In the genomic region with DNA sequence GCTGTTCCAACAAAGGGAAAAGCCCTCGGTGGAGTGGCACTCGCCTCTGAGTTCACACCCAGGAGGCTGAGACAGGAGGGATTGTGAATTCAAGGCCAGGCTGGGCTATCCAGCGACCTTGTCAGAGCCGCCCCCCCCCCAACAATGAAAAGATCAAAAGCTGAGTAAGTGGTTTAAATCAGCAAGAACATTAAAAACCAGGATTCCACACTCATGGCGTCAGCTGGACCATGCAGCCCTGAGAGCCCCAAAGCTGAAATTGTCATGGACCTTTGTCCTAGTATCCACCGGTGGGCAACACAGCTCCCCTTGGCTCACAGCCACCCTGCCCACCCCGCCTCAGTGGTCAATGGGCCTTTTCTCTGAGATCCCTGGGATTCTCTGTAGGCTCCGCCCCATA, we compare ENCODE assay signal across 12 mouse cellular contexts.
"Had no signal": no experiment of that assay in that cellular context is flagged by ENCODE, and none has a peak within 500 bp of the region (broad histone marks: within the 10 kb centered on the region; RNA-seq: fewer than 3 reads in every experiment).

No protein-coding gene starts in this region.

- DNase-seq: kidney, adult 2 months; kidney, postnatal 25 days; liver, embryonic 13.5 days; lung, adult 2 months; midbrain, embryonic 14.5 days; right cerebral cortex, postnatal 25 days; spleen, adult 18-20 months; thymus, adult 18-20 months; thymus, postnatal 14 days; thymus, postnatal 4 days had no signal

- H3K27me3 ChIP-seq: liver, embryonic 13.5 days had no signal

- H3K9me3 ChIP-seq: liver, embryonic 13.5 days had no signal

- H3K27ac ChIP-seq: kidney, postnatal 0 days; liver, embryonic 13.5 days; macrophage had no signal

- H3K4me2 ChIP-seq: liver, embryonic 13.5 days had no signal

- H3K36me3 ChIP-seq: liver, embryonic 13.5 days had no signal

- H3K9ac ChIP-seq: liver, embryonic 13.5 days had no signal

- H3K4me3 ChIP-seq: liver, embryonic 13.5 days had no signal
